Mouse (Mus musculus) testis, adult 2 months (tissue): ENCODE data around the gene Dgki.

ENCODE experiments used
- CTCF ChIP-seq: fragments of 200-500 bp; IDR thresholded peaks from 2 replicates; pipeline ENCODE4 v1.5.1; 2012; ENCODE audit warnings: low read depth, mild to moderate bottlenecking, inconsistent platforms, low read length, moderate library complexity; ENCODE audit not compliant: control insufficient read depth, insufficient read depth, insufficient replicate concordance
- POLR2A ChIP-seq: fragments of 200-500 bp; IDR thresholded peaks from 2 replicates; pipeline ENCODE4 v1.6.1; 2012; ENCODE audit warnings: low read depth, mild to moderate bottlenecking, inconsistent platforms, low read length, moderate library complexity; ENCODE audit not compliant: control insufficient read depth

GRCm38 (mm10) chr6:37200840-37201239 lies 99.1 kb downstream of the Dgki start:
- no peak for TF ChIP-seq CTCF
- TF ChIP-seq POLR2A, result no peak
